Mouse (Mus musculus): ENCODE measurements around the gene Necap2. TPM values are rescaled to one million over a fixed set of nuclear protein-coding genes. Genes with fewer than 3 reads are reported as not detected.

Necap2 gene
- total RNA-seq, 2 experiments from 2014 or later = 59.3 to 61.1 TPM

GRCm38 (mm10) chr4:141076761-141077506 lies 1.2 kb downstream of the Necap2 start:
- DNase-seq (ENCODE audit: low spot score in 2 of 2) = no peak

GRCm38 (mm10) chr4:141074109-141074508 lies 4.0 kb downstream of the Necap2 start:
- no peak for DNase-seq (ENCODE audit: low spot score in 2 of 2)

- no peak for DNase-seq (ENCODE audit: low spot score in 2 of 2)
Observed at GRCm38 (mm10) chr4:141073661-141074060, 4.5 kb downstream of the Necap2 start.

GRCm38 (mm10) chr4:141072502-141072901 lies 5.7 kb downstream of the Necap2 start:
- no peak for DNase-seq (ENCODE audit: low spot score in 2 of 2)

- DNase-seq (ENCODE audit: low spot score in 2 of 2) = peak in 1 of 2 experiments; percentile 33
Observed at GRCm38 (mm10) chr4:141069731-141070130, 8.4 kb downstream of the Necap2 start.

- DNase-seq (ENCODE audit: low spot score in 2 of 2) = no peak
Observed at GRCm38 (mm10) chr4:141068655-141069054, 9.5 kb downstream of the Necap2 start.

GRCm38 (mm10) chr4:141067516-141068046 lies 10.6 kb downstream of the Necap2 start:
- no peak for DNase-seq (ENCODE audit: low spot score in 2 of 2)

- DNase-seq (ENCODE audit: low spot score in 2 of 2) = no peak
Observed at GRCm38 (mm10) chr4:141066709-141067515, 11.2 kb downstream of the Necap2 start.

GRCm38 (mm10) chr4:141065123-141065522 lies 13.0 kb downstream of the Necap2 start:
- peak; percentile 68 to 78 for DNase-seq (ENCODE audit: low spot score in 2 of 2)

- DNase-seq (ENCODE audit: low spot score in 2 of 2) = no peak
Observed at GRCm38 (mm10) chr4:141064104-141064659, 14.0 kb downstream of the Necap2 start.

- DNase-seq (ENCODE audit: low spot score in 2 of 2) = peak; percentile 100
Observed at GRCm38 (mm10) chr4:141060426-141061301, 17.5 kb downstream of the Necap2 start, which contains the start of gene Crocc. Gene Crocc (minus strand): TSS chr4:141060550.

- no peak for DNase-seq (ENCODE audit: low spot score in 2 of 2)
Observed at GRCm38 (mm10) chr4:141059616-141060425, 18.3 kb downstream of the Necap2 start.

- no peak for DNase-seq (ENCODE audit: low spot score in 2 of 2)
Observed at GRCm38 (mm10) chr4:141058835-141059234, 19.3 kb downstream of the Necap2 start.

- no peak for DNase-seq (ENCODE audit: low spot score in 2 of 2)
Observed at GRCm38 (mm10) chr4:141056970-141057369, 21.2 kb downstream of the Necap2 start.

GRCm38 (mm10) chr4:141053568-141054161 lies 24.5 kb downstream of the Necap2 start:
- DNase-seq (ENCODE audit: low spot score in 2 of 2) = no peak

- DNase-seq (ENCODE audit: low spot score in 2 of 2) = no peak
Observed at GRCm38 (mm10) chr4:141053138-141053537, 25.0 kb downstream of the Necap2 start.

GRCm38 (mm10) chr4:141052442-141052841 lies 25.7 kb downstream of the Necap2 start:
- no peak for DNase-seq (ENCODE audit: low spot score in 2 of 2)

- DNase-seq (ENCODE audit: low spot score in 2 of 2) = no peak
Observed at GRCm38 (mm10) chr4:141049476-141049835, 28.7 kb downstream of the Necap2 start.

- no peak for DNase-seq (ENCODE audit: low spot score in 2 of 2)
Observed at GRCm38 (mm10) chr4:141048810-141049475, 29.2 kb downstream of the Necap2 start.
